Mouse (Mus musculus) thymus, postnatal 0 days (tissue): ENCODE results near the gene Fpr2. TPM values are rescaled to one million over a fixed set of nuclear protein-coding genes. Genes with fewer than 3 reads are reported as not detected.
A peak's percentile ranks its signal among the peaks of the same experiment; 100 is the strongest.
"Not testable (repeated sequence)": the region's sequence is repeated elsewhere in the genome, so short reads cannot be mapped to it uniquely, and the experiment has no call there.

Experiments used
- DNase-seq: peaks from one replicate; pipeline ENCODE4 v3.0.0-alpha.2; 2015; ENCODE audit warnings: low spot score
- polyA plus RNA-seq: library from polyadenylated mRNA; unstranded; fragments of >200 nt; fragmentation: Nextera tagmentation; extraction: Ambion mirVana; gene quantifications from 2 replicates; pipeline ENCODE4 v1.2.1, GENCODE M21; 2015

The Fpr2 gene
- polyA plus RNA-seq, 1 experiment from 2014 or later: 0.34 TPM

GRCm38 (mm10) chr17:17882672-17883071 is 5.0 kb upstream of the Fpr2 start:
- DNase-seq: no peak

GRCm38 (mm10) chr17:17883840-17884239 is 3.8 kb upstream of the Fpr2 start, which contains the start of gene Fpr1:
Gene Fpr1, minus strand, starts transcription at chr17:17883940.
- no peak for DNase-seq

- no peak for DNase-seq
Observed at GRCm38 (mm10) chr17:17889732-17890425, 2.3 kb downstream of the Fpr2 start.

GRCm38 (mm10) chr17:17896039-17896438 is 8.4 kb downstream of the Fpr2 start:
- peak; percentile 51 for DNase-seq

- no peak for DNase-seq
Observed at GRCm38 (mm10) chr17:17899268-17899667, 11.6 kb downstream of the Fpr2 start.

- DNase-seq: no peak
Observed at GRCm38 (mm10) chr17:17900768-17901167, 13.1 kb downstream of the Fpr2 start.

GRCm38 (mm10) chr17:17909636-17910421 is 22.2 kb downstream of the Fpr2 start:
- DNase-seq: peak; percentile 3

GRCm38 (mm10) chr17:17912618-17913017 is 25.0 kb downstream of the Fpr2 start:
- not testable (repeated sequence) for DNase-seq

- DNase-seq: no peak
Observed at GRCm38 (mm10) chr17:17917376-17917775, 29.8 kb downstream of the Fpr2 start.

- DNase-seq: no peak
Observed at GRCm38 (mm10) chr17:17917782-17918181, 30.2 kb downstream of the Fpr2 start.

Other genes with a start within 250 kb of the Fpr2 start
- gene Vmn2r90, start 184.1 kb upstream of the Fpr2 start, polyA plus RNA-seq: not detected in 2 replicates
- gene Spaca6, start 60.7 kb upstream of the Fpr2 start, polyA plus RNA-seq: 5.5 and 8.0 TPM in 2 replicates
- gene Has1, start 32.6 kb upstream of the Fpr2 start, polyA plus RNA-seq: 0.36 and 0.40 TPM in 2 replicates
- gene Fpr1, start 3.9 kb upstream of the Fpr2 start, polyA plus RNA-seq: 0.36 TPM in 1 of 2 replicates, not detected in the other
- not detected in 2 replicates for gene Fpr3, start within 50 bp of the Fpr2 start, polyA plus RNA-seq
- gene Fpr-rs4, start 133.9 kb downstream of the Fpr2 start, polyA plus RNA-seq: not detected in 2 replicates
- not detected in 2 replicates for gene Vmn2r124, start 161.6 kb downstream of the Fpr2 start, polyA plus RNA-seq
- gene Vmn2r91, start 197.2 kb downstream of the Fpr2 start, polyA plus RNA-seq: not detected in 2 replicates